Mouse (Mus musculus): ENCODE data around the gene Tfap2a.
A peak's percentile ranks its signal among the peaks of the same experiment; 100 is the strongest.

Gene Tfap2a

DNA sequence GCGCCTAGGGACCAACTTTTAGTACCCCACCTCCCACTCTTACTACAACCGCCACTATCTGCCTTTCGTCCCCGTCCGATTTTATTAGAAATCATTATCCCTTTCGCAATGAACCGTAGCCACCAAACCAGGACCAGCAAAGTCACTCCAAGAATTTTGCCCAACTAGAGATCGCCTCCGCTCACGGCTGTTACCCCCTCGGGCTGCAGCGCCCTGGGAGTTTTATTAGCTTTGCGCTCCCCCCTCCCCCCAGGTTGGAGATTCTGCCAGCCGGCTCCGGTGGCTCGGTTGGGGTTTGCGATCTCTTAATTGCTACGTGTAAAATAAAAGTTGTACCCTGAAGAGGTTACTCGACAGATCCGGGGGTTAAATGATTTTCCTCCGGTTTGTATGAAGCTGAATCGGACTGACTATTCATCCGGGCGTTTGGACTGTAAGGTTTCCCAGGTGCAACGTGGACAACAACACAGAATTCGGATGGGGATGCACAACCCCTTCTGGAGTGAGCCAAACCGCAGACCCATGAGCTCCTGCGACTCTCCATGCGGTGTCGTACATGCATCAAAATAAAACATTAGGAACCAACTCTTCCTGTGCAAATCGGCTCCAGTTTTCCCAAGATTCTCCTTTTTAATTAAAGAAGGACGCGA is 3.7 kb downstream of the Tfap2a start:
- DNase-seq (ENCODE audit: low read depth, low spot score): no peak

DNA sequence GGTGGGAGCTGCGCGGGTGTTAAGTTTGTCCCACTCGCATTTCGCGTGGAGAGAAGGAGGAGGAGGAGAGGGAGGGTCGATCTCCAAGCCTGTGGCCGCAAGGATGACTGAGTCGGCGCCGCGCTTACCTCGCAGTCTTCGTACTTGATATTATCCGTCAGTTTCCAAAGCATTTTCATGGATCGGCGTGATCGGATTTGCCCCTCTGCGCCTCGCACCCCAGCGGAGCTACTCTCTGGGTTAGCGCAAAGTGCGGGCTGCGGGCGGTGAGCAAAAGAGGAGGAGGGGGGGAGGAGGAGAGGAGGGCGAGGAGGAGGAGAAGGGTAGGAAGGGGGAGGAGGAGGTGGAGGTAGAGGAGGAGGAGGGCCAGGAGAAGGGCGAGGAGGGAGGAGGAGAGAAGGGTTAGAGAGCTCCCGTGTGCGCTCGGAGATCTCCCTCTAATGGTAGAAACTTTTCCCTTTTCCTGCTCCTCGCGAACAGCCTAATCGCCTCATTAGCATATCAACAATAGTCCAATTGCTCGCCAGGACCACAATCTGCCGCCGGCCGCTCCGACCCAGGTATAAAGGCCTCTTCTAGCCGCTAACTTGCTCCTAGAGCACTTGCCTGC is 4.5 kb downstream of the Tfap2a start:
- no peak for DNase-seq (ENCODE audit: low read depth, low spot score)

DNA sequence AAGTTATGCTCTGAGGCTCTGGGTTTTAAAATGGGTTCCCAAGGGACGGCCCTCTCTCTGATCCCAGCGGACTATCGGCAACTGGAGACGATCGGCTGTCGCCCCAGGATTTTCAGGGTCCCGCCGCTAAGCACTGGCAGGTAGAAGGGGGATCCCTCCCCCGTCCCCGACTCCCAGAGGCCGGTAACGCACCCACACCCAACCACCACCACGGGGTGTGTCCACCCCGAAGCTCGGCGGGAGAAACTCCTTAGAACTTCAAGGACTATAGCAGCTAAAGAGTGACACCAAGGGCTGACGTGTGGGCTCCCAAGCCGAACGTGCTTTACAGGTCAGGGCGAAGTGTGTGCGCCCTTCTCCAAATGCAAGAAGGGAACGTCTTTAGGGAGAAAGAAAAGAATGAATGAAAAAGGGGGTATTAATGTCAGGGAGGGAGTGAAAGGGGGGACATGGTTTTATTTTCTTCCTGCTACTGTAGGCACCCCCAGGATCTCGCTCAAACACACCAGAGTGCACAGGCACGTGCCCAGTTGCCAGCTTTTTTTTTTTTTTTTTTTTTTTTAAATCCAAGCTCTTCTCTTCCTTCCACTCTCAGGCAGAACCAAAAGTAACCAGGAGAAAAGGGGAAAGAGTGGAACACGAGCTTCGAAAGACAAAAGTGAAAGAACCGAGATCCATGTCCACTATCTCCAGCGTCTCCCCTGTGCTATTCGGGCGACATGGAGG is 5.2 kb downstream of the Tfap2a start:
- DNase-seq (ENCODE audit: low read depth, low spot score): no peak

DNA sequence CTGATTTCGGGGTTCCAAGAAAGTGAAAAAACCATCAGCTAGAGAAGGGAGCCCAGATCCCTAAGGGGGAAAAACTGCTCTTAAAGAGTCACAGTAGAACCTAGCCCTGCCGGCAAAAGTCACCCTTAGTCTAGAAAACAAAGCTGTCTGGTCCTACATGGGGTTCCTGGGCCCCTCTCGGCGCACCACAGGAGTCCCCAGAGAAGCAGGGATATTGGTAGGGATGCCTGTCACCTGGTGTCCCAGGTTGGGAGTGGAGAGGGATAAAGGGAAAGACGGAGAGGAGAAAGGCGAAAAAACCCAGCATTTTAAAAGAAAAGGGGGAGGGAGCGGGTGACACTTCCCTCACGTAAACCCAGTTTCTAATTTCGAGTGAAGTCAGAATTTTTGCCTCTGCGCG is 6.1 kb downstream of the Tfap2a start:
- DNase-seq (ENCODE audit: low read depth, low spot score): no peak

DNA sequence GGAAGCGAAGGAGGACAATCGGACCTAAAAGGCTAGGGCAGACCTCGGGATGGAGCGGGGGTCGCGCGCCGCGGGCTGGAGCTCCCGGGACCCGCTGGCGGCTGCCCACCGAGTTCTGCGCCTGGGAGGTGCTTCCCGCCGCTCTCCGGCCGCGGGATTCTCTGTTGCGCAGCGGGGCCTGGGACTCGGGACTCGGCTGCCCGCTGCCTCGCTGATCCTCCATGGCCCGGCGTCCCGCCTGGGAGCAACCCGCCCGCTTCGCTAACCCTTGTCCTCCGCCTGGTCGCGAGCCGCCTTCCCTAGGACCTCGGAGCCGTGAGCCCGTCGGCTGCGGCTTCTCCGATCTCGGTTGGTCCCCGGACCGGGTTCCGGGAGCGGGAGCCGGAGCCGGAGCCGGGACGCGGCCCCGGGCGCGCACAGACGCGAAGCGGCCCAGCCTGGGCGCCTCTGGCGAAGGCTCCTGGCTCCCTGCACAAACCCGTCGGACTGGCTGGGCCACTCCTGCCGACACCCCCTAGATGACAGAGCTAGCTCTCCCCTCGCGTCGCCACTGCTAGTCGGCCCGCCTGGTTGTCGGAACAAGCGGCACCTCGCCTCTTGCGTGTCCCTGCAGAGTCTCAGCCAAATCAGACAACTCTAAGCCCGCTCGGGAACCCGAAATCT is 6.9 kb downstream of the Tfap2a start:
- DNase-seq (ENCODE audit: low read depth, low spot score): no peak

DNA sequence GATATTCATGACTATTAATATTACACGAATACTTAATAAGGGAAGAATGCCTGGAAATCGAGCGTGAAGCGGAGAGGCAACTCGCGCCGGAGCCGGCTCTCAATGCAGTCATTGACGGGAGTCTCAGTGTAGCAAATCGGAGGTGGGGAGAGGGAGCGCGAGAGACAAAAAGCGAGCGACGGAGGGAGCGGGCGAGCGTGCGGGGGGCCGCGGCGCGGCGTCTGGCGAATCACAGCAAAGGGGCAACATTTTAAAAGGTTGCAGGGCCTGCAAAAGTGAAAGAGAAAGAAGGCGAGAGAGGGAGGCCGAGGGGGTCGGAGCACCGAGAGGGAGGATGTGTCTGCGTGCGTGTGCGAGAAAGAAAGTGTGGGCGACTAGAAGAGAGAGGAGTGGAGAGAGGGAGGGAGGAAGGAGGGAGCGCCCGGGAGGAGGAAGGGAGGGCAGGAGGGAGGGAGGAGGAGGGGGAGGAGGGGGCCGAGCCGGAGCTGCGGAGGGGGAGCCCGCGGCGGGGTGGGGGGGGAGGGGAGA is 7.5 kb downstream of the Tfap2a start:
- DNase-seq (ENCODE audit: low read depth, low spot score): no peak

DNA sequence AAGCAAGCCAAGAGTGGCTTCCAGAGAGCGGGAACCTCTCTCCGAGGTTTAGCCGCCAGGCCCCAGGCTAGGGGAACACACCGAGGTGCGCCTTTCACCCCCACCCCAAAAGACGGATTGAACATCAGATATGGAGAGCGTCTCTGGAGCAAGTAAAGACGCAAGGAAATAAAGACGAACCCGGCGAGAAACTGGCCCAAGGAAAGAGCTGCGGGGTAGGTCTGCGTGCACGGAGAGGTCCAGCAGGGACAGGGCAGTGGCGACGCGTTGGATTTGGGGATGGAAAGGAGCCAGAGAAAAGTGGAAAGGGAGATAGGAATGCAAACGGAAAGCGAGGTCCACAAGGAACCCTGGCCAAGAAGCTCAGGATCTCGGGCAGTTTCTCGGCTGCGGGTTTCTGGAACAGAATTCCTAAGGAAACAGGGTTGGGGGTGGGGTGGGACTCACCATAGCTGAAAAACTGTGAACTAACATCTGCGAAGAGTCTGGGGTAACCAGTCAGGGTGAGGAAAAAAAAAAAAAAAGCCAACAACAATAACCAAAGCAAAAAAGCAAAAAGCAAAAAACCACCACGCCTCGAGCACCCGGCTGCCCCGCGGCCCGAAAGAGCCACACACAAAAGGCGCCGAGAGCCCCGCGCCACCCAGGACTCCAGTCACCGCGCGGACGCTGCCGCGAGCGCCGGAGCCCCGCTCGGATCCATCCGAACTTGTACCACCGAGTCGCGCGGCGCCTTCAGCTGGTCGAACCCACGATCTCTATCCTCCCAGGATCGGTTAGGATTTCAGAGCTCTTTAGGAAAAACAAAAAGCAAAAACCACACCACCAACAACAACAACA is 8.4 kb downstream of the Tfap2a start:
- DNase-seq (ENCODE audit: low read depth, low spot score): no peak

DNA sequence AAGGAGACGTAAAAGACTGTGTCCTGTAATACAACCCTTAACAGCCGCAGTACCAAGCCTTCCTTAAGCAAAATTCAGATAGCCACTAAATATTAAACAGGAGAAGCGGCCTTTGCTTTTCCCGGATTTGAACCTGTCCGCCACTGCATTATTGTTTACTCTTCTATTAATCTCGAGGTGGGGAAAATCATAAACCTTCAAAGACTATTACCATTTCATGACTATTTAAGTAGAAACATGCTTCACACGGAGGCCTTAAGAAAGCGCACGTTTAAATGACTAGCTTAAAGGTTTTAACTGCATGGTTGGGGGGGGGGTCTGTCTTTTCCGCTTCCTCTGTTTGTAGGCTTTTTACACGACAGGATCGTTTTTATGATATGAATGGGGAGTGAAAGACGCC is 9.1 kb downstream of the Tfap2a start:
- DNase-seq (ENCODE audit: low read depth, low spot score): no peak

DNA sequence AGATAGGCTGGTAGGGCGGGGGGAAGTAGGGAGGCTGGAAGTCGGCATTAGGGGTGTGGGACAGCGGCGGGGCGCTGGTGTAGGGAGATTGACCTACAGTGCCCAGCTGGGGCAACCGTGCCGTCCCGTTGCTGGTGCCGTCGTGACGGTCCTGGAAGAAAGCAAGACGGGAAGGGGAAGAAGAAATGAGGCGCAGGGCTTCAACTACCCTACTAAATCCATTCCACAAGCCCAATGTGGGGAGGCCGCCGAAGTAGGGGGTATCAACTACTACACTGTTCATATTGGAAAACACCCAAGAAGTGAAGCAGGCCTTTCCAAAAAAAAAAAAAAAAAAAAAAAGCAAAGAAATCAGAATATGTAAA is 9.6 kb downstream of the Tfap2a start:
- no peak for DNase-seq (ENCODE audit: low read depth, low spot score)

DNA sequence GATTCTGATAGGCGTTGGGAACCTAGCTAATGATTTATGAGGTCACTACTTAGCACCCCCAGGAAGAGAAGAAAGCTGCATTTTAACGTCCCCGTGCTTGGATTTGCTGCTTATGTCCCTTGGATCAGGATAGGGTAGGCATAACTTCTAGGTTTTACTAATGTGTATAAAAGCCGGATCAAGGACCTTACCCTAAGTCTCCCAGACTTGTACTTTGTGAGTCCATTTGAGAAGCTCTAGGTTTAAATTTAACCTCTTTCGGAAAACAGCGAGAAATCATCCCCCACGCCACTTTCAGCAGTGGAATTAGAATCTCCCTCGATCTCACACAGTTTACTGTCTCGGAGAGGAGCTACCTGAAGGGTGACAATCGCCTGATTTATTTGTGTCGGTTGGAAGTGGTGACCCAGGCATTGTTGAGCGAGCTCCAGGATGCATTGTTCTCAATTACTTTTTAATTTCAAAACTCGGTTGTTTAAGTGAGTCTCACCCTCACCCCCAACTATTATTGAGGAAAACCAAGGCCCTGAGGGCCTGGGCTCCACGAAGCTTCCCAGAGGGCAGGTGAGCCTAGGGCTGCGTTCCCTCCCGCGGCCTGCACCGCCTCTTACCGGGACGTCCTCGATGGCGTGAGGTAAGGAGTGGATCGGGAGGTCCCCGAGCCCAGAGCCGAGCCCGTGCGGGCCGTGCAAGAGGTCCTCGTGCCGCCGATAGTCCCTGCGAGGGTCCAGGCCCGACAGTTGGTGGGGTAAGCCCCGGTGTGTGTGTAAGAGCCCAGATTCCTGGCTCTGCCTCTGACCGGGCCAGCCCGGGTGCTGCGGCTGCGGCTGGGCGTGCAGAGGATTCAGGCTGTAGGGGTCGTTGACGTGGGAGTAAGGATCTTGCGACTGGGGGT is 10.2 kb downstream of the Tfap2a start:
- no peak for DNase-seq (ENCODE audit: low read depth, low spot score)

DNA sequence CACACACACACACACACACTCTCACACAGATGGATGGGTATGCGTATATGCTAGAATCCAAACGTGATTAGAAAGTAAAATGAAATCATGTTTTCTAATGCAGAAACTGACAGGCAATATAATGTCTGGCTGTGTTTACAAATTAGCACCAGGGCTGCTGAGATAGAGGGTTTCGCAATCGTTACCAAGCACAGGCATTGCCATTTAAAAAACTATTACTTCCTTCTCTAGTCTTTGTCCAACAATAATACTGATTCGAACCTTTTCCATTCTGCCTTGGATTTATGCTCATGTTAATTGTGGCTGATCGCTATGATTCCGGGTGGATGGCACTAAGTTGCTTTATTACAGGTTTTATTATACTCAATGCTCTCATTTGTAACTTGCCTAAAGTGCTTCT is 12.3 kb downstream of the Tfap2a start:
- no peak for DNase-seq (ENCODE audit: low read depth, low spot score)

DNA sequence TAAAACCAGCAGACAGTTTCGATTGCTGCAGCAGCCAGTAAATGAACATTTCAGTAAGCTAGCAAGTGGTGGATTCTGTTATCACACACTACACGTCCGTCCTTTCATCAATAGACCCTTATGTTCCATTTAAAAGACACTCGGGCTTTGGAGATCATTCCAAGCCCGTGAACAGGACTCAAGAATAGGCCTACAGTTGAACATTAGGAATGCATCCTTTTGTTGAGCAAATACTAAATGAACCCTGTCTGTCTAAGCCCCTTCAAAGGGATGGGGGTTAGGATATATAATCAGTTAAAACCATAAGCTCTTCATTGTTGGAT is 14.6 kb downstream of the Tfap2a start:
- DNase-seq (ENCODE audit: low read depth, low spot score): no peak

DNA sequence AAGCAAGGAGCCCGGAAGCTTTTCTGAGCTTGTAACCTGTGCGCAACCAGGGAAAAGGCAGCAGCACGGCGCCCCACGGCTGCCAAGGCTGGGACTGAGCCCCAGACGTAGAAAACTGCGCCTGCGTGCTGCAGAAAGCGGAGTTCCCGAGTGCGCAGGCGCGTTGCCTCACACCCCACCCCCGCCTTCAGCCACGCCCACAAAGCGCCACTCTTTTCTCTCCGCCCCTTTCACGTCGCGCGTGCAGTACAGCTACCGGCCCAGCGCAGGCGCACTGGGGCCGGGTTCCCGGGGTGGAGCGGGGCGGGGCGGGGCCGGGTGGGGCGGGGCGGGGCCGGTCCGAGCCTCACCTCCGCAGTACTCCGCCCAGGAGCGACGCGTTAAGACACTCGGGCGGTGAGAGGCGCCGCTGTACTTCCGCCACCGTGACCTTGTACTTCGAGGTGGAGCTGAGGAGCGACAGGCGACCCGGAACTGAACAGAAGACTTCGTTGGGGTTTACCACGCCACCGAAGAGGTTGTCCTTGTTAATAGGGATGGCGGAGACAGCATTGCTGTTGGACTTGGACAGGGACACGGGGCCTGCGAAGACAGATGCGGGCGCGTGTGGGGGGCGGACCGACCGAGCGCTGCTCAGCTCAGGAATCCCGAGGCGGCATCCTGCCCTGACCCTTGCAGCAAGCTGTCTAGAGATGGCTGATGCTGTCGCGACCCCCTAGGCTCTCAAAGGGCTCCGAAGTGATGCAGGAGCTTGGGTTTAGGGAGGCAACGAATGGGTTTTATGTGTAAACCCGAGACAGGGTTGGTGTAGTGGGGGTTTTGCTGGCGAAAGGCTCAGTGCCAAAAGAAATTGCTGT is 15.2 kb downstream of the Tfap2a start:
- DNase-seq (ENCODE audit: low read depth, low spot score): peak; percentile 94

DNA sequence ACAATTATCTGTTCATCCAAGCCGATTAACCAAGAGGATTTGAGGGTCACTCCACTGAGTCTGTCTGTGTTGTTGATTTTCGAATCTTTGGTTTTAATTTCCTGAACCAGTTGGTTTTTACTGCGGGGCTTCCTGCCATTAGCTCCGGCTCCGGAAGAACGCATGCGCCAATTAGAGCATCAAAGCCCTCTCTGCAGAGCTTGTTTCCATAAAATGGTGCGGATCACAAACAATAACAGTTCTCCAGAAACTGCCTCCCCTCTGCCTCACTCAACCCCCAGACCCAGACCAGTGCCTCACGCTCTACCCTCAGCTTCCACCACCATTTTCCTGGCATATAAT is 18.5 kb downstream of the Tfap2a start:
- no peak for DNase-seq (ENCODE audit: low read depth, low spot score)

DNA sequence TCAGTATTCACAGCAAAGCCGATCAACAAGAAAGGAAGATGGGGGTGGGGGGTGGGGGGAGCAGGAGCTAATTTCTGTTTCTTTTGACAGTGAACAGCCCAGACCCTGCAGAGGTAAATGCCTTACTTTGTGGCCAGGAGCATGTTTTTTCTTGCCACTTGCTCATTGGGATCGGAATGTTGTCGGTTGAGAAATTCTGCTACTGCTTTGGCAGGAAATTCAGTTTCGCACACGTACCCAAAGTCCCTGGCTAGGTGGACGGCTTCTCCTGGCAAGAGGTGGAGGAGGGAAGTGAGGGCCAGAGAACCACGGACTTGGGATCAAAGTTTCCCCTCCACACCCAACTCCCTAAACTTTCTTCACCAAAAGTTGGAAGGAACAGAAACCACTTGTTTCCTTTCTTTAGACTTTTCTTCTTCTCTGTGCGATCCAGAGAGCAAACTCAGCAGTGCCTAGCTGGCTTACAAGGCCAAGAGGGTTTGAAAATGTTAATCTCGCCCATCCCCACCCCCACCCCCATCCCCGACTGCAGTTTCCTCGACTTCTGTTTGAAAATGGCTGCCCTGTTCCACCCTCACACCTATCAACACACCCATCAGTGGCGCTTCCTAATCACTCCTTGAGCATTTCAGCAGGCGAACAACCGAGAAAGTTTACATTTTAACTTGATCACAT is 19.0 kb downstream of the Tfap2a start:
- no peak for DNase-seq (ENCODE audit: low read depth, low spot score)

DNA sequence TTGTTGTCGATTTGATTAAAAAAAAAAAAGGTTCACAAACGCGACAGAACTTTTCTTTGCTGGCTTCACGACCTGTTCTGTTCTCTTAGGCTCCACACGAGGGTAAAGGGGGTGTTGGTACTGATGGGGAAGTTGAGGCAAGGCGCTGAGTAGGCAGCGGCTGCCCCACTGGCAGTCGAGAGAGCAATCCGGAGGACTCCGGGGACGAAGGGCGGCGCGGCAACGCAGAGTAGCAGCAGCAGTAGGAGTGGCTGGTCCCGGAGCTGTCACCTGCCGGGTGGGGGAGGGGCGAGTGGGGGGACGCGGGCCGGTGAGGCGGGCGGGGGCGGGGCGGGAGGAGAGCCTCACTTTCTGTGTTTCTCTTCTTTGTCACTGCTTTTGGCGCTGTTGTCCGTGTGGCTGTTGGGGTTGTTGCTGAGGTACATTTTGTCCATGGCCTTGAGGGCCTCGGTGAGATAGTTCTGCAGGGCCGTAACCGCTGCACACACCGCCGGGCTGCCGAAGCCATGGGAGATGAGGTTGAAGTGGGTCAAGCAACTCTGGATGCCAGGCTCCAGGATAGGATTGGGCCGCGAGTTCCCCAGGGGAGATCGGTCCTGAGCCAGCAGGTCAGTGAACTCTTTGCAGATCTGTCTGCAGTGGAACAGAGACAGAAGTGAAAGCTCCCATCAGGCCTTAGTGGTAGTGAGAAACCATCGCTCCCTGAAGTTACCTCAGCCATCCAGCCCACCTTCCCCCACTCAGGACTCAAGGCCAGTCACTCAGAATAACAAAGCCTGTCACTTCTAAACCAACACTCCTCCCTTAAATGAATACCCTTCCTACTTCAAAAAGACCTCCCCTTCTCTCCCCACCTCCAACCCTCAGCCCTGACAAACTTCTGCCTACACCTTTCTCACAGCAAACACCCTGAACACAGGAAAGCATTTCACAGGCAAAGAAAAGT is 21.1 kb downstream of the Tfap2a start:
- no peak for DNase-seq (ENCODE audit: low read depth, low spot score)

DNA sequence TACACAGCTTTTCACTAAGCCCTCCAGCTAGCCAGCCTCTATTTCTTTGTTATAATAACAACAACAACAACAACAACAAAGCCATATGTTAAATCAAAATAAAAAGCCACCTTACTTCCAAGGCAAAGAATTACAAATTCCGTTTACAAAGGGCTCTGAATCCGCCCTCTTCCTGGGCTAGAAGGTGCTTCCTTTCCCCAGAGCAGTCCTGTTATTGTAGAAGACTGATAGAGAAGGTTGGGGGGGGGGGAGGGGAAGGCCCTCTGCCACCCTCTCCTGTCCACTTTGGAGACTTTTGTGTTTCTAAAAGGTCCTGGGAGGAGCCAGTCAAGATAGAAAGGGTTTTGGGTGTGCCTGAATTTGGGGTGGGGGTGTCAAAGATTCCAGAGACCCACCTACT is 23.6 kb downstream of the Tfap2a start:
- no peak for DNase-seq (ENCODE audit: low read depth, low spot score)

DNA sequence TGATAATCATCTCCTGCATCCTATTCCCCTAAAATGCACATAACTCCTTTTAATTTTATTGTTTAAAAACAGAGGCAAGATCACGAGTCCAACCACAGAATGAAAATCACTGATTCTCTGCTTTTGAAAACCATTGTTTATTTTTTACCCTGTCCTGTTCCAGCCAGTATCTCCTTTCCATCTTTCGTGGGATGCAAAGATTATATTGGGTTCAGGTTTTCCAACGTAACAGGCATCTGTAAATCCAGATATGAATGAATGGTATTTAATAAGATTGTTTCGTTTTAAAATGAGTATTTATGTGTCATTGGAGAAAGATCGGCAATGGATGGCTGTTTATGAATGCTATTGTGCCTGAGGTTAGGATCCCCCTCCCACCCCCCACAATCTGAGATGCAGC is 24.5 kb downstream of the Tfap2a start:
- DNase-seq (ENCODE audit: low read depth, low spot score): no peak

All from retina, adult 2 months (tissue).